Mouse (Mus musculus): ENCODE data around the gene Foxf2.

- TF ChIP-seq POLR2A (IDR thresholded peaks at IDR 0.05; ENCODE audit: insufficient read depth, low read length) (no peak), CTCF (IDR thresholded peaks at IDR 0.05; ENCODE audit: low read depth, low read length) (no peak)
Observed at GRCm38 (mm10) chr13:31629321-31629851, 3.8 kb downstream of the Foxf2 start.

Measured in ES-Bruce4 (cell line).